ENCODE assay signal across 8 mouse cellular contexts in the genomic region with DNA sequence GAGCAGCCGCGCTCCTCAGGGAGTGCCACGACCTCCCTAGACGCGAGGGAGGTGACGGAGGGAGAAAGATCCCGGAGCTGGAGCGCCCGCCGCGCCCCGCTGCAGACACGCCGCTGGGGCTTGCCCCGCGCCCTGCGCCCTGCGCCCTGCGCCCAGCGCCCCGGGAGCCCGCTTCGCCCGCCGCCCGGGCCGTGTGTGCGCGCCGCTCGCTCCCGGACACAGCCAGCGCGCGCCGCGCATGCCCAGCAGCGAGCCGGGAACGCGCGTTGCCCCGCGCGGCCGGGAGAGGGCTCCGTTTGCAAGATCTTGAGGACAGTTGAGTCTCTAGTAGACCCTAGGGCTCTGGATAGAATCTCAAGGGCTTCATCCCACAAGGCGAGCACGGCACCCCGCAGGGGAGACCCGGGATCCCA. TPM values are rescaled to one million over a fixed set of nuclear protein-coding genes. Genes with fewer than 3 reads are reported as not detected.
A peak's percentile ranks its signal among the peaks of the same experiment; 100 is the strongest.
DNase-seq lines count a peak whose midpoint lies in the region; ATAC-seq and TF ChIP-seq lines count a peak whose summit lies in the region.

No protein-coding gene starts in this region.

- no peak for TF ChIP-seq POLR2A in cortical plate, adult 2 months (IDR thresholded peaks at IDR 0.05; ENCODE audit: extremely low read depth, insufficient read depth, low read length)

- ATAC-seq in intestine, embryonic 15.5 days, result peak; percentile 85
- peak; percentile 67 for ATAC-seq in megakaryocyte progenitor cell, adult 5-6 weeks (replicated peaks; ENCODE audit: poor library complexity)

- WGBS in intestine, embryonic 15.5 days, result under 1% methylated on average over 48 of the region's 51 CpGs

- H3K9ac ChIP-seq in intestine, embryonic 15.5 days, result peak overlapping the region; percentile 70

- no peaks in the 10 kb centered on the region for H3K36me3 ChIP-seq in intestine, embryonic 15.5 days

- H3K9me3 ChIP-seq in intestine, embryonic 15.5 days, result no peaks in the 10 kb centered on the region

- TF ChIP-seq CTCF in cortical plate, adult 2 months (IDR thresholded peaks at IDR 0.05; ENCODE audit: extremely low read depth, insufficient read depth, low read length), result no peak; the same call in 1 of the 2 replicates

- H3K4me1 ChIP-seq in cortical plate, adult 2 months (ENCODE audit: control insufficient read depth, insufficient read depth, low read length), result no peaks in the 10 kb centered on the region
- H3K4me1 ChIP-seq in intestine, embryonic 15.5 days (replicated peaks), result no peaks in the 10 kb centered on the region

- H3K27me3 ChIP-seq in intestine, embryonic 15.5 days (replicated peaks), result no peaks in the 10 kb centered on the region

- intact Hi-C loops in left cerebral cortex, postnatal 14 days (cut with DNase I), result loop anchor here (2.0 to 5.0 kb wide), 2 partner anchors 76 to 192 kb away; no protein-coding TSS in a partner anchor

- no peak overlapping the region for H3K27ac ChIP-seq in cortical plate, adult 2 months (ENCODE audit: insufficient read depth, low read length)
- H3K27ac ChIP-seq in intestine, embryonic 15.5 days, result peak overlapping the region; percentile 6; the same call in 1 of the 2 replicates

- H3K4me3 ChIP-seq in cortical plate, adult 2 months (ENCODE audit: insufficient read depth, low read length), result peak overlapping the region; percentile 49
- H3K4me3 ChIP-seq in intestine, embryonic 15.5 days (replicated peaks), result peak overlapping the region; percentile 60

- DNase-seq in adrenal gland, adult (ENCODE audit: inconsistent age in 2 of 2, low spot score in 1 of 2), result peak; percentile 88 to 95
- peak; percentile 73 for DNase-seq in gastrocnemius, postnatal 25 days
- peak; percentile 86 for DNase-seq in left cerebral cortex, postnatal 14 days (ENCODE audit: low spot score in 2 of 2)
- peak; percentile 82 for DNase-seq in right cerebral cortex, postnatal 25 days
- peak; percentile 79 to 84 for DNase-seq in urinary bladder, postnatal 36 days (ENCODE audit: low spot score in 2 of 2)

- peak overlapping the region; percentile 77 for H3K4me2 ChIP-seq in intestine, embryonic 15.5 days (replicated peaks)

RNA-seq across cellular contexts. Expression of a gene that starts 5.6 kb away (rescaled TPM):
- 22.5 and 23.0 TPM in 2 replicates for polyA plus RNA-seq in cortical plate, adult 2 months (2012; rRNA removed)
- total RNA-seq in gastrocnemius, postnatal 25 days (2021), result 1 to 10 TPM; 4.7 to 6.0 TPM
- polyA plus RNA-seq in intestine, embryonic 15.5 days (2015; fragmentation: Nextera tagmentation; extraction: Ambion mirVana), result 85.2 and 93.9 TPM in 2 replicates
- 10 to 100 TPM; 30.1 to 32.2 TPM for total RNA-seq in left cerebral cortex, postnatal 14 days (2021)
- total RNA-seq in megakaryocyte progenitor cell, adult 5-6 weeks (2015), result 3.1 and 4.3 TPM in 2 replicates
- 2.0 and 6.9 TPM in 2 replicates for total RNA-seq in megakaryocyte progenitor cell, adult 5-6 weeks (2017)
